Mouse (Mus musculus) MEL (cell line): ENCODE data around the gene Tapbp.

Experiments
- CTCF ChIP-seq, 3 experiments: IDR thresholded peaks in 2 of 3; conservative IDR thresholded peaks in 1 of 3; 2 replicates each; pipeline ENCODE4 v1.5.1; 2011 to 2012; ENCODE audit warnings: low read length in 3 of 3, low read depth in 2 of 3, mild to moderate bottlenecking in 2 of 3, improper control_type of control experiment in 1 of 3, inconsistent platforms in 1 of 3, mixed read lengths in 1 of 3, moderate library complexity in 1 of 3; ENCODE audit not compliant: control insufficient read depth in 1 of 3, insufficient read depth in 1 of 3, poor library complexity in 1 of 3, severe bottlenecking in 1 of 3
- ELF1 ChIP-seq: IDR thresholded peaks from 2 replicates; pipeline ENCODE4 v1.6.1; 2014; ENCODE audit warnings: low read depth, mild to moderate bottlenecking, inconsistent platforms, low read length, improper control_type of control experiment, moderate library complexity
- HCFC1 ChIP-seq: IDR thresholded peaks from 2 replicates; pipeline ENCODE4 v1.6.1; 2012; ENCODE audit warnings: low read depth, mild to moderate bottlenecking, inconsistent platforms, low read length, improper control_type of control experiment, moderate library complexity
- MAFK ChIP-seq: IDR thresholded peaks from 2 replicates; pipeline ENCODE4 v1.6.1; 2011; ENCODE audit warnings: low read depth, mild to moderate bottlenecking, low read length, improper control_type of control experiment, borderline replicate concordance
- MYC ChIP-seq: IDR thresholded peaks from 2 replicates; pipeline ENCODE4 v1.6.1; 2011; ENCODE audit warnings: low read depth, mild to moderate bottlenecking, low read length, improper control_type of control experiment, moderate library complexity
- POLR2A ChIP-seq, 2 experiments: IDR thresholded peaks; 2 replicates each; pipeline ENCODE4 v1.6.1; 2011 to 2012; ENCODE audit warnings: low read length in 2 of 2, mild to moderate bottlenecking in 2 of 2, control low read depth in 1 of 2, improper control_type of control experiment in 1 of 2, low read depth in 1 of 2, moderate library complexity in 1 of 2; ENCODE audit not compliant: control insufficient read depth in 1 of 2, insufficient read depth in 1 of 2, poor library complexity in 1 of 2
- POLR2AphosphoS2 ChIP-seq: IDR thresholded peaks from 2 replicates; pipeline ENCODE4 v1.6.1; 2011; ENCODE audit warnings: low read length, improper control_type of control experiment
- TBP ChIP-seq: IDR thresholded peaks from 2 replicates; pipeline ENCODE4 v1.8.0; 2011; ENCODE audit warnings: low read depth, low read length, improper control_type of control experiment
- ZNF384 ChIP-seq: IDR thresholded peaks from 2 replicates; pipeline ENCODE4 v1.6.1; 2012; ENCODE audit warnings: low read depth, mild to moderate bottlenecking, inconsistent platforms, low read length, improper control_type of control experiment

DNA sequence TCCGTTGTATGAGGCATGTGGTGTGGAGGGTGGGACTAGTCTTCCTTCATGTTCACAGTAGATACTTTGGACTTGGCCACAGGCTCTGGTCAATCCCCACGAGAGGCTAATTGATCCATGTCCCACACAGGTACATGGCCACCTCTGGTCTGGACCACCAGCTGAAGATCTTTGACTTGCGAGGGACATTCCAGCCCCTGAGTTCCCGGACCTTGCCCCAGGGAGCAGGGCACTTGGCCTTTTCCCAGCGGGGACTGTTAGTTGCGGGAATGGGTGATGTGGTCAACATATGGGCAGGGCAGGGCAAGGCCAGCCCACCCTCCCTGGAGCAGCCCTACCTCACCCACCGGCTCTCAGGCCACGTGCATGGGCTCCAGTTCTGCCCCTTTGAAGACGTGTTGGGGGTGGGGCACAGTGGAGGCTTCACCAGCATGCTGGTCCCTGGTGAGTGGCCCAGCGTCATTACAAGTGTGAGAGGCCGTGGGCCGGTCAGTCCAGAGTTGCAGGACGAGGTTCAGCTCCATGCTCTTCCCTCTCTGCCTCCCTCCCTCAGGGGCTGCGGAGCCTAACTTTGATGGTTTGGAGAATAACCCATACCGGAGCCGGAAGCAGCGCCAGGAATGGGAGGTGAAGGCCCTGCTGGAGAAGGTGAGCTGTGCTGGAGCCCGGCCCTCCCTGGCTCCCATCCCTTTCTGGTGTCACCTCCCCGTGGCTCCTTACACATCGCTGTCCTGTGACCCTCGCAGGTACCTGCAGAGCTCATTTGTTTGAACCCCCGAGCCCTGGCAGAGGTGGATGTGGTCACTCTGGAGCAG lies 32.6 kb downstream of the Tapbp start:
- TF ChIP-seq CTCF (IDR thresholded peaks at IDR 0.05 in 2 of 3, conservative IDR thresholded peaks at IDR 0.05 in 1 of 3; ENCODE audit: control insufficient read depth in 1 of 3, insufficient read depth in 1 of 3, low read depth in 2 of 3, low read length in 3 of 3, poor library complexity in 1 of 3, severe bottlenecking in 1 of 3) = no peak
- no peak for TF ChIP-seq MYC
- TF ChIP-seq ZNF384 = no peak
- no peak for TF ChIP-seq MAFK
- TF ChIP-seq POLR2A (IDR thresholded peaks at IDR 0.05; ENCODE audit: control insufficient read depth in 1 of 2, insufficient read depth in 1 of 2, low read depth in 1 of 2, low read length in 2 of 2, poor library complexity in 1 of 2) = no peak
- no peak for TF ChIP-seq POLR2AphosphoS2
- no peak for TF ChIP-seq TBP
- TF ChIP-seq HCFC1 = no peak
- no peak for TF ChIP-seq ELF1
